Mouse (Mus musculus) liver, embryonic 16.5 days (tissue): ENCODE measurements around the gene Ankef1. TPM values are rescaled to one million over a fixed set of nuclear protein-coding genes. Genes with fewer than 3 reads are reported as not detected.

Source experiments
- ATAC-seq: fragments of 200-750 bp; cut with Nextera tagmentation; 2 replicates; pipeline ENCODE4 v1.8.0; 2017; ENCODE audit warnings: low read depth, mild to moderate bottlenecking, moderate number of reproducible peaks, moderate library complexity
- H3K27ac ChIP-seq: fragments of 300-500 bp; sonication (generic); 2 replicates; pipeline ENCODE4 v1.5.1; 2014; ENCODE audit warnings: mild to moderate bottlenecking, low read length
- H3K27me3 ChIP-seq: fragments of 300-500 bp; sonication (generic); 2 replicates; pipeline ENCODE4 v1.6.1; 2014; ENCODE audit warnings: low read depth, low read length, mixed read lengths; ENCODE audit not compliant: control insufficient read depth, insufficient read depth
- H3K36me3 ChIP-seq: fragments of 300-500 bp; sonication (generic); 2 replicates; pipeline ENCODE4 v1.6.1; 2014; ENCODE audit warnings: mild to moderate bottlenecking; ENCODE audit not compliant: control insufficient read depth, insufficient read depth
- H3K4me1 ChIP-seq: fragments of 300-500 bp; sonication (generic); 2 replicates; pipeline ENCODE4 v1.6.1; 2014; ENCODE audit warnings: low read depth, low read length, mixed read lengths; ENCODE audit not compliant: control insufficient read depth
- H3K4me2 ChIP-seq: fragments of 300-500 bp; sonication (generic); 2 replicates; pipeline ENCODE4 v1.6.1; 2014; ENCODE audit warnings: low read depth, low read length, mixed read lengths
- H3K4me3 ChIP-seq: fragments of 300-500 bp; sonication (generic); 2 replicates; pipeline ENCODE4 v1.5.1; 2014; ENCODE audit warnings: low read depth, mild to moderate bottlenecking, low read length
- H3K9ac ChIP-seq: fragments of 300-500 bp; sonication (generic); 2 replicates; pipeline ENCODE4 v1.6.1; 2014; ENCODE audit warnings: low read depth, low read length
- H3K9me3 ChIP-seq: fragments of 300-500 bp; sonication (generic); replicated peaks from 2 replicates; pipeline ENCODE4 v1.6.1; 2016; ENCODE audit warnings: low read length; ENCODE audit not compliant: control insufficient read depth
- WGBS: fragments of 180-500 bp; shearing (Covaris S2); extraction: QIAGEN DNeasy Blood & Tissue Kit; methylation state at CpG from one replicate; pipeline ENCODE4 v1.1.7; 2014; ENCODE audit not compliant: insufficient replicate concordance; 5-methylcytosine and 5-hydroxymethylcytosine counted together
- polyA plus RNA-seq: library from polyadenylated mRNA; unstranded; fragments of >200 nt; fragmentation: Nextera tagmentation; extraction: Ambion mirVana; gene quantifications from 2 replicates; pipeline ENCODE4 v1.2.1, GENCODE M21; 2015

The Ankef1 gene
- polyA plus RNA-seq, result not detected in 2 replicates

DNA sequence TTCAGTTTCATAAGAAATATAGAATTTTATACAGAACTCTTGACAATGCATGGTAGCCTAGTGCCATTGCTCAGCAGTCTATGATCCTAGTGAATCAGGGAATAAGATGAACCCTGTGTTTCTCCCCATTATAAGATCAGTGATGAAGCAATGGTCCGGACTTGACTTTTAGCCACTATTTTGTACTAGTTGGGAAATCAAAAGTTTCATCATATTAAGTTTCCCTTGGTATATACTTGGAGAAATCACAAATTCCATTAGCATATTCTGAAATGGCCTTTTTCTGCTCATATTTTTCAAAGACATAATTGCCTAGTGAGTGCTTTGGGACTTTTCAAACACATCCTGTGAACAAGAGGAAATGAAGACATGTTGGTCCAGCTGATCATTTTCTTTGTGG, at the start of gene Ankef1:
Gene Ankef1, plus strand, starts transcription at position 260 of the 400 bp plus-strand sequence.
- no peak within 1 kb of the TSS for H3K4me3 ChIP-seq
- no peak within 1 kb of the TSS for H3K27ac ChIP-seq
- 64% methylated on average over 1 of the region's 1 CpGs for WGBS
- no peak within 1 kb of the TSS for H3K4me2 ChIP-seq
- H3K4me1 ChIP-seq, result no peaks in the 10 kb centered on the region
- H3K27me3 ChIP-seq, result no peaks in the 10 kb centered on the region
- no peaks in the 10 kb centered on the region for H3K36me3 ChIP-seq
- no peaks in the 10 kb centered on the region for H3K9me3 ChIP-seq
- no peak for ATAC-seq
- H3K9ac ChIP-seq, result no peak within 1 kb of the TSS

DNA sequence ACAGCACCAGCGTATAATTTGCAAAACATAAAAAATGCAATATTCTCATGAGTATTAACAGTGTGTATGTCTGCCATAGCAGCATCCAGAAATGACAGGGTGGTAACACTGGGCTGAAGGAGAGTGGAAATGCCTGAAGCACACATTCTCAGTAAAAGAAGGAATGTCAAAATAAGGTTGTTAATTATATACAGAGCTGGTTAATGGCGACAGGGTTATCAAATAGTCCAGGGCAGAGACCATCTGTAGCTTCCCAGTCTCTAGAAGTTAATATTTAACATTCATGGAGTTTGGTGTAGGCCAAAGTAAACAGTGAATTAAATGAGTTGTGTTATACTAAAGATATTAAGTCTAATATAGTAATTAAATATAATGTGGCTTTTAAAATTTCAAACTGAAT, 45.2 kb upstream of the Ankef1 start:
- Histone ChIP-seq H3K27me3 (no peaks in the 10 kb centered on the region), H3K9ac (no peak overlapping the region), H3K36me3 (no peaks in the 10 kb centered on the region), H3K9me3 (no peaks in the 10 kb centered on the region), H3K4me3 (no peak overlapping the region), H3K4me1 (no peaks in the 10 kb centered on the region), H3K4me2 (0 out of 2 replicates have a peak overlapping the region, but pooled peaks have one; percentile 20), H3K27ac (peak overlapping the region; percentile 53)
- 55% methylated on average over 2 of the region's 2 CpGs for WGBS
- peak; percentile 80 for ATAC-seq

DNA sequence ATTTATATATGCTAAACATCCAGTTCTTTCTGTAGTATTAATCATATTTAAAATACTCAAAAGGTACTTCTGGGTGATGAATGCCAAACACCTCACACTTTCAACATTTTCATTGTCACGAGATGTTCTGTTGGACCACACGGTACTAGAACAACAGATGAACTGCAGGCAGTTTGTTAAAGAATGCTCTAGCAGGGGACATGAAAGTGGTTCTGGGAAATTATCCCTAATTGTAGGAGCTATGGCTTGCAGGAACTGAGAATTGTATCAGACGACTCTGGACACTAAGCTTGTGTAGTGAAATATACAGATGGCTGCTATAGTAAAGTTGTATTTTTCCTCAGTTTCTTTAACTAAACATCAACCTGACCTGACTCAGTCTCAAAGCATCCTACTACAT, 44.8 kb upstream of the Ankef1 start:
- Histone ChIP-seq H3K9ac (no peak overlapping the region), H3K4me1 (no peaks in the 10 kb centered on the region), H3K4me3 (no peak overlapping the region), H3K27ac (no peak overlapping the region), H3K4me2 (no peak overlapping the region), H3K27me3 (no peaks in the 10 kb centered on the region), H3K36me3 (no peaks in the 10 kb centered on the region), H3K9me3 (no peaks in the 10 kb centered on the region)
- ATAC-seq, result no peak
- 60% methylated on average over 3 of the region's 3 CpGs for WGBS

DNA sequence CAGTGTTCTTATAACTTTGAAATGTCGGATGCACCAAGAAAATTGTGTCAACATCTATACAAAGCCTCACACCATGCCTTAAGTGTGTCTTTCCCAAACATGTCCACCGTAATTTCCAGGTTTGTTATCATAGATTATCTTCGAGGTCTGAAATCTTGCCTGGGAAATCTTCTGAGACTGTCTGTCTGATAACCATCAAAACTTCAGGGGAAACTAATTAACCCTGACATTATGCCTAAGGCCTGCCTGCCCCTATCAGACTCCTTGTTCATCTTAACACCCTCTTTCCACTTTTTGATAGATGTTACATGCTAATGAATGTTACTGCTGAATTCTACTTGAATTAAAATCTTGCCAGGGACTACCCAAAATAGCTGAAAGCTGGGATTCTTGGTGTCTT, 24.1 kb upstream of the Ankef1 start:
- WGBS, result 44% methylated on average over 3 of the region's 3 CpGs
- H3K4me2 ChIP-seq, result no peak overlapping the region
- no peaks in the 10 kb centered on the region for H3K9me3 ChIP-seq
- H3K9ac ChIP-seq, result no peak overlapping the region
- no peak overlapping the region for H3K4me3 ChIP-seq
- no peaks in the 10 kb centered on the region for H3K27me3 ChIP-seq
- no peak overlapping the region for H3K27ac ChIP-seq
- H3K4me1 ChIP-seq, result no peaks in the 10 kb centered on the region
- no peak for ATAC-seq
- H3K36me3 ChIP-seq, result no peaks in the 10 kb centered on the region

DNA sequence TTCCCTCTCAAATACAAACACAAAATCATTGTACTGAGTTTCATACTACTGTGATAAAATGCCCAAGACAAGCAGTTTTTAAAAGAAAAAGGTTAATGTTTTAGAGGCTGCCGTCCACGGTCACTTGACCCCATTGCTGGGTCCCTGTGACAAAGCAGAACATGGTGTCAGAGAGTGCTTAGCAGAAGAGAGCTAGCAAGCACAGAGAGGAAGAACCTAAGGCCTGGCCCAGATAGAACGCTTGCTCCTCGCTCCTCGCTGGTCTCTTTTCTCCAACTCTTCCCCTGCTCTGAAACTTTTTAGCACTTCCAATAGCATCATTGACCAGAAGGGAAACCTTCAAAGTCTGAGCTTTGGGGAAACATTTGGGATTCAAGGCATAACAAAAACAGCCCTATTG, 19.4 kb upstream of the Ankef1 start:
- Histone ChIP-seq H3K27ac (no peak overlapping the region), H3K27me3 (no peaks in the 10 kb centered on the region), H3K4me3 (no peak overlapping the region), H3K36me3 (no peaks in the 10 kb centered on the region), H3K4me2 (no peak overlapping the region), H3K4me1 (no peaks in the 10 kb centered on the region), H3K9me3 (no peaks in the 10 kb centered on the region), H3K9ac (no peak overlapping the region)
- no peak for ATAC-seq
- 65% methylated on average over 5 of the region's 5 CpGs for WGBS

DNA sequence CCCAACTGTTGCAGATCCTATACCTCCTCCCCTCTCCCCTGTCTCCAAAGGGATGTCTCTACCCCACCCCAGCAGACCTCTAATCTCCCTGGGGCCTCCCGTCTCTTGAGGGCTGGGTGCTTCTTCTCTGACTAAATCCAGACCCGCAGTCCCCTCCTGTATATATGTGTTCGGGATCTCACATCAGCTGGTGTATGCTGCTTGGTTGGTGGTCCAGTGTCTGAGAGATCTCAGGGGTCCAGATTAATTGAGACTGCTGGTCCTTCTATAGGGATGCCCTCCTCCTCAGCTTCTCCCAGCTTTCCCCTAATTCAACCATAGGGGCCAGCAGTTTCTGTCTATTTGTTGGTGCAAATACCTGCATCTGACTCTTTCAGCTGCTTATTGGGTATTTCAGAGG, 18.7 kb upstream of the Ankef1 start:
- ATAC-seq, result no peak
- Histone ChIP-seq H3K9ac (no peak overlapping the region), H3K4me2 (no peak overlapping the region), H3K36me3 (no peaks in the 10 kb centered on the region), H3K4me1 (no peaks in the 10 kb centered on the region), H3K27me3 (no peaks in the 10 kb centered on the region), H3K4me3 (no peak overlapping the region), H3K27ac (no peak overlapping the region), H3K9me3 (no peaks in the 10 kb centered on the region)
- 60% methylated on average over 3 of the region's 3 CpGs for WGBS

DNA sequence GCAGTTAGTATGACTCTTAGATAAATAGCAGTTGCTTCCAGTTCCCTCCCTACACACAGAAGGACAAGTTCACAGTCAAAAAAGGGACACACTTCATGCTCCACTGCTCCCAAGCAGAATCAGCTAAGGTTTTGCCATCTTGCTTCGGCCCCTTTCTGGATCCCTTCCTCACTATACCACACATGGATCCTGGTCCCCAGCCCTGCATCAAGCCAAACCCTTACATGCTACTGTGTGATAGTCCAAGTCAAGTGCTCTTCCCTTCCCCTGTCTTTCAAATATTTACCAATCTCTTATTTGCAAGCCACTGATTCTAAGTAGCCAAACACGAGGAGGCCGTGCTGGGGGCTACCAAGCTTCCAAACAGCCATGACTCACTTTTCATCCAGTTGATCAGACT, 16.8 kb upstream of the Ankef1 start:
- Histone ChIP-seq H3K4me3 (no peak overlapping the region), H3K27ac (no peak overlapping the region), H3K4me1 (no peaks in the 10 kb centered on the region), H3K4me2 (no peak overlapping the region), H3K36me3 (no peaks in the 10 kb centered on the region), H3K9me3 (no peaks in the 10 kb centered on the region), H3K9ac (no peak overlapping the region), H3K27me3 (no peaks in the 10 kb centered on the region)
- WGBS, result 42% methylated on average over 3 of the region's 3 CpGs
- ATAC-seq, result no peak

DNA sequence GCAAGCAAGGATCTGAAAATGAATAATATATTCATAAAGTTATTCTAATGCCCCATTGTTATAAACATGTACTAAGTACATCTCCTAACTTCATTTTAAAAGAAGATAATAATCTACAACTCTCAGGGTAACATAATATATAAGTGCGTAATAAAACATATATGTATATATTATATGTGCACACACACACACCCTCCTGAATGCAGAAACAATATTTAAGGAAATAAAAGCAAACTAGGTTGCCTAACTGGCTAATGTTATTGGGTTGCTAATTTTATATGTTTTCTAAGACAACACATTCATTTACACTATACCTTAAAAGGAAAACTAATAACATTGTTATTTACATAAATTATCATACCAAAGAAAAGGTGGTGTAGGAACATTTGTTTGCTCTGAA, 16.3 kb upstream of the Ankef1 start:
- Histone ChIP-seq H3K9ac (no peak overlapping the region), H3K4me2 (no peak overlapping the region), H3K9me3 (no peaks in the 10 kb centered on the region), H3K4me3 (no peak overlapping the region), H3K27ac (no peak overlapping the region), H3K27me3 (no peaks in the 10 kb centered on the region), H3K4me1 (no peaks in the 10 kb centered on the region), H3K36me3 (no peaks in the 10 kb centered on the region)
- 72% methylated on average over 1 of the region's 1 CpGs for WGBS
- no peak for ATAC-seq

DNA sequence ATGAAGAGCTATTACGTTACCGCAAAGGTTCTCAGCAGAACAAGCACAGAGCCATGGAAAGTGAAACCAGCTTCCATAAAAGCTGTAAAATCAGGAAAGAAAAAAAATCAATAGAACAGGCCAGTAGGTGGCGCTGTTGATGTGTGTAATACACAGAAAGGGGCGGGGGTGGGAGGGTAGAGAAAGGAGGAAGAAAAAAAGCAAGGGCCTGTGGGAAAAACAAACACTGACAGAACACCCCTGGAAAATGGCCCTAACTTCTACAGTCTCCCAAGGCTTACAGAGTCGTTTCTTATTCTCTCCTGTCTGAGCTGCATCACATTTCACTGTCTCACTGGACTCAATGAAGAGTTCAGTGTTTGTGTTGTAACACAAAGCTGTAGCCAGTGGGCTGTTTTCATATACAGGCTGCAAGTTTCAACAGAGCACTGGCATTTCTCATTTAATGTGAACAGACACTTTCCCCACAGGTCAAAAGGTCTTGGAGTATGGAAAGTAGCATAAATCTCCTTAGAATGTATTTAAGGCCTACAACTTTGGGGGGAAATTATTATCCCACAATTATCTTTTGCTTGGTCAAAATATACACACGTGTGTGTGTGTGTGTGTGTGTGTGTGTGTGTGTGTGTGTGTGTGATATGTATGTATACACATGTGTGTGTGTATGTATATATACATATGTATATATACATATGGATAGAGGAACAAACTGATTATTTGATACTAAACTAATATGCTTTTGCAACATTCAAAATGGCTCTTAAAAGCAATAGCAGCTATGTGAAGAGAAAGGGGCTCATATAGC, 15.7 kb upstream of the Ankef1 start:
- Histone ChIP-seq H3K9me3 (no peaks in the 10 kb centered on the region), H3K27ac (no peak overlapping the region), H3K36me3 (no peaks in the 10 kb centered on the region), H3K9ac (no peak overlapping the region), H3K27me3 (no peaks in the 10 kb centered on the region), H3K4me3 (no peak overlapping the region), H3K4me2 (no peak overlapping the region), H3K4me1 (no peaks in the 10 kb centered on the region)
- ATAC-seq, result peak; percentile 39; the same call in 1 of the 2 replicates
- 10% methylated on average over 6 of the region's 6 CpGs for WGBS
